Mouse (Mus musculus) limb, embryonic 12.5 days (tissue): ENCODE data around the gene Gucy1b2. TPM values are rescaled to one million over a fixed set of nuclear protein-coding genes. Genes with fewer than 3 reads are reported as not detected.
A peak's percentile ranks its signal among the peaks of the same experiment; 100 is the strongest.

Experiments
- ATAC-seq: fragments of 200-750 bp; cut with Nextera tagmentation; 2 replicates; pipeline ENCODE4 v1.8.0; 2017; ENCODE audit warnings: low read depth, moderate TSS enrichment; ENCODE audit not compliant: insufficient number of reproducible peaks, insufficient read depth, low FRiP score, low TSS enrichment
- H3K27ac ChIP-seq: fragments of 300-500 bp; sonication (generic); 2 replicates; pipeline ENCODE4 v1.5.1; 2016; ENCODE audit warnings: mild to moderate bottlenecking, moderate library complexity
- H3K27me3 ChIP-seq: fragments of 300-500 bp; sonication (generic); 2 replicates; pipeline ENCODE4 v1.6.1; 2016; ENCODE audit warnings: mild to moderate bottlenecking, moderate library complexity
- H3K36me3 ChIP-seq: fragments of 300-500 bp; sonication (generic); 2 replicates; pipeline ENCODE4 v1.6.1; 2016; ENCODE audit warnings: mild to moderate bottlenecking, moderate library complexity
- H3K4me1 ChIP-seq: fragments of 300-500 bp; sonication (generic); replicated peaks from 2 replicates; pipeline ENCODE4 v1.6.1; 2016
- H3K4me2 ChIP-seq: fragments of 300-500 bp; sonication (generic); 2 replicates; pipeline ENCODE4 v1.6.1; 2016; ENCODE audit warnings: mild to moderate bottlenecking, moderate library complexity
- H3K4me3 ChIP-seq: fragments of 300-500 bp; sonication (generic); replicated peaks from 2 replicates; pipeline ENCODE4 v1.5.1; 2016; ENCODE audit warnings: mild to moderate bottlenecking
- H3K9ac ChIP-seq: fragments of 300-500 bp; sonication (generic); replicated peaks from 2 replicates; pipeline ENCODE4 v1.6.1; 2016; ENCODE audit warnings: mild to moderate bottlenecking, moderate library complexity
- H3K9me3 ChIP-seq: fragments of 300-500 bp; sonication (generic); 2 replicates; pipeline ENCODE4 v1.6.1; 2016; ENCODE audit warnings: mild to moderate bottlenecking, moderate library complexity
- WGBS: fragments of 180-500 bp; shearing (Covaris S2); methylation state at CpG from one replicate; pipeline ENCODE4 v1.1.7; 2016; 5-methylcytosine and 5-hydroxymethylcytosine counted together
- polyA plus RNA-seq: library from polyadenylated mRNA; unstranded; fragments of >200 nt; fragmentation: Nextera tagmentation; extraction: Ambion mirVana; gene quantifications from 2 replicates; pipeline ENCODE4 v1.2.1, GENCODE M21; 2016

The Gucy1b2 gene
- polyA plus RNA-seq, 1 experiment from 2014 or later, result 0.10 TPM

DNA sequence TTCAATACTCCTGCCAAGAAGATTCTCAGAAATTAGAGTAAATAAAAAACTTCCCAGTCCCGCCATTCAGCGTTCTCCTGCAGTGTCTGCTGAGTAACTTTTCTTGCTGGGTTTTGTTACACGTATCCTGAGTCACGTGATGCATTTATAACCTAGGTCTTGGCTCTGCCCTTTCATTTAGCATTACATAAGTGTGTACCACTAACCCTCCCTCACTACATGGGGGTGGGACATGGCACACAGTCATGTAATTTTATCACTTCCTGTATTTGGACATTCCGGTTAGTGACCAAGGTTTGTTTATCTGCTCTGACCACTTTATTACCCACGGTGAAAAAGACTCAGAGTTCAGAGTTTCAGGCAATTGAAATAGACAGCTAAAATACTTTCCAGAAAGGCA, 85.3 kb downstream of the Gucy1b2 start:
- WGBS, result 48% methylated on average over 6 of the region's 6 CpGs
- Histone ChIP-seq H3K9ac (no peak overlapping the region), H3K4me1 (peaks cover 6% of the 10 kb centered on the region; the same call in 1 of the 2 replicates), H3K4me2 (no peak overlapping the region), H3K27me3 (no peaks in the 10 kb centered on the region), H3K36me3 (peaks cover 32% of the 10 kb centered on the region), H3K4me3 (no peak overlapping the region), H3K27ac (no peak overlapping the region; the same call in 1 of the 2 replicates), H3K9me3 (no peaks in the 10 kb centered on the region)
- ATAC-seq, result no peak

DNA sequence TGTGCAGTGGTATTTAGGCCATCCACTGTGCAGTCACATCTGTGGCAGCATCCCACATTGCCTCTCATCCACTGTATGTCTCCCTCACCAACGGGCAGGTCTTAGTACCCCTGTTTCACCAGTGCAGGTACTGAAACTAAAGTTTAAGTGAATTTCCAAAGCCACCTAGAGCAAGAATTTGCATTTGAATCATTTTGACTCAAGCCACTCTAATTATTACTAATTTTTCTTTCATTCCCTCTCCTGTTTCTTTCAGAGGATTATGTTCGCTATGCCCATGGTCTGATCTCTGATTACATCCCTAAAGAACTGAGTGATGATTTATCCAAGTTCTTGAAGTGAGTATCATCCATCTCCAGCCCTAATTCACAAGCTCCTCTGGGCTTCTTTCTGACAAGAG, 92.3 kb downstream of the Gucy1b2 start:
- Histone ChIP-seq H3K9ac (no peak overlapping the region), H3K36me3 (peaks cover 52% of the 10 kb centered on the region), H3K4me3 (no peak overlapping the region), H3K27me3 (no peaks in the 10 kb centered on the region), H3K27ac (no peak overlapping the region), H3K4me1 (peaks cover 4% of the 10 kb centered on the region; the same call in 1 of the 2 replicates), H3K9me3 (no peaks in the 10 kb centered on the region), H3K4me2 (no peak overlapping the region)
- no peak for ATAC-seq
- WGBS, result 93% methylated on average over 2 of the region's 2 CpGs

DNA sequence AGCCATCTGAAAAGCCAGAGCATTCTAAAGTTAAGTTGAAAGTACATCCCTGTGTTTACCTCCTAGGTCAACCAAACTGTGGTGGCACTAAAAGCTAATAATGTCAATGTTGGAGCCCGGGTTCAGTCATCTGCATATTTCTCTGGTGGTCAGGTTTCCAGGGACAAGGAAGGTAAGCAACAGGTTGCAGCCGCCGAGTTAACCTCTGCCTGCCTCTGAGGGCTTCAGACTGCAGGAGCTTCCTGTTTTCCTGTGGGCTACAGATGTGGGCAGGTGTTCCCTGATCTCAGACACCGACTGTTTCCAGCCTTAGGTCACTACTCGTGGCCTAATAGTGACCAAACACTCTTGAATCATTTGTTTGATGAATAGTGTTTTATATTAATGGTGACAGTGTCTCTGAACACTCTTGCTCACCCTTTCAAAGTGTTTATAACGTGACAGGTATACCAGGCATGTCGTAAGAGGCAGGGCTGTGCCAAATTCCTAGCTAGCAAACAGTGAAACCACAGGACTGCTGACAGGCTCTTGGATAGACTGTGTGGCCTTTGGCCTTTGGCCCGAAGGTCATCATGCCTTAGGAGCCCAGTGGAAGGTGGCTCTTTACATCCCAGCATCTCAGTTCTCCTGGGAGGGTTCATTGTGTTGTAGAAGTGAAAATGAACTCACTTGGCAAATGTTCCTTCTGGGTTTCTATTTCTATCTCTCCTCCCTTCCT, 94.7 kb downstream of the Gucy1b2 start:
- no peak for ATAC-seq
- Histone ChIP-seq H3K36me3 (peaks cover 37% of the 10 kb centered on the region; the same call in 1 of the 2 replicates), H3K27ac (no peak overlapping the region), H3K9ac (no peak overlapping the region), H3K9me3 (no peaks in the 10 kb centered on the region), H3K4me3 (no peak overlapping the region), H3K4me2 (no peak overlapping the region), H3K27me3 (no peaks in the 10 kb centered on the region), H3K4me1 (peaks cover 4% of the 10 kb centered on the region; the same call in 1 of the 2 replicates)
- WGBS, result 56% methylated on average over 8 of the region's 8 CpGs

DNA sequence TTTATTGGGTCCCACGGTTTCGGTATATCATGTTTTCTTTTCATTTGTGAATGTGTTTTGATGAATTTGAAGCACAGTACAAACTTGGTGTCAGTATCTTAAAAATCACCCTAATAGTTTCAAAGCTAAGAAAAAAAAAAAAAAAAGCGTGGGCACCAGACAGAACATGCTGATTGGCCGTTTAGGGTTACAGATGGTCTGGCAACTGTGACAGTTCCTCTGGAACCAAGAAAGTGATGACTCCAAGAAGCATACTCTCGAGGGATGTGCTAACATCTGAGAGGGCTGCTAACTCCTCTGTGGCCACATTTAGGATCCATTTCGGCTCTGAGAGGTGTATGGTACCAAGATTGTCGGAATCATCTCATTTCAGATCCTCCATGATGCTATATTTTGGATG, 100.9 kb downstream of the Gucy1b2 start:
- H3K27ac ChIP-seq, result no peak overlapping the region
- no peak overlapping the region for H3K4me3 ChIP-seq
- H3K9me3 ChIP-seq, result no peaks in the 10 kb centered on the region
- no peak for ATAC-seq
- no peak overlapping the region for H3K4me2 ChIP-seq
- 76% methylated on average over 7 of the region's 7 CpGs for WGBS
- peaks cover 7% of the 10 kb centered on the region; the same call in 1 of the 2 replicates for H3K4me1 ChIP-seq
- H3K27me3 ChIP-seq, result no peaks in the 10 kb centered on the region
- peaks cover 12% of the 10 kb centered on the region; the same call in 1 of the 2 replicates for H3K36me3 ChIP-seq
- H3K9ac ChIP-seq, result no peak overlapping the region

DNA sequence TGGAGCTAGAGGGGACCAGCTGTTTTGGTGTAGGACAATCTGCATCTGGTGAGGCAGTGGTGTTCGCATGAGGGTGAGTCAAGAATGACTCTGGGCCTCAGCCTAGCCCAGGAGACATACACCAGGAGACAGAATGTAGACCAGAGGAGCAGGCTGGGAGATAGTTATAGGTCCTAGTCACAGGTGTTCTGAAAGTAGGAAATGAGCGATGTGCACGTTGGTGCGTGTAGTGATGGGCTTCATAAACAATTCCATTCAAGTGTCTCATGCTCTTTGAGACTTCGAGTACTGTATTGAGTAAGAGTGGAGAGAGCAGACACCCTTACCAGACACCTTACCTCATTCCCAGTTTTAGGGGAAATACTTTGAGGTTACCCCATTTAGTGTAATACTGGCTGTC, 102.3 kb downstream of the Gucy1b2 start:
- no peak for ATAC-seq
- 92% methylated on average over 5 of the region's 5 CpGs for WGBS

DNA sequence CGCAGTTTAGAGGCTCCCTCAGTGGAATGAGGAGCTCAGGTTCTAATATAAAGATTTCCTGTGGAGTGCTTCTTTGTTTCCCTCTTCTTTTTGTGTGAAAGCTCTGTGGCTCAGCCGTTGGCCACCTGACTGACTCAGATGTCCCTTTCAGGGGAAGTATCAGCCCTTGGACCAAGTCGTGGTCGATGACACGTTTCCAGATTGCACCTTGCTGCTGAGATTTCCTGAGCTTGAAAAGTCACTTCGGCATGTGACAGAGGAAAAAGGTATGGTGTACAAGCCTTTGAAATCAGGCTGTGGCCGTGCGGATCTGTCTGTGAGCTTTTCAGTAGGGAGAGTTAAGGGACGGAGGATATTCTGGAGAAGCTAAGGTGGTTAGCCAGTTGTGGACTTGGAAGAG, 102.7 kb downstream of the Gucy1b2 start:
- Histone ChIP-seq H3K9me3 (no peaks in the 10 kb centered on the region), H3K36me3 (peaks cover 12% of the 10 kb centered on the region; the same call in 1 of the 2 replicates), H3K27me3 (no peaks in the 10 kb centered on the region), H3K27ac (no peak overlapping the region), H3K9ac (no peak overlapping the region), H3K4me2 (no peak overlapping the region), H3K4me3 (no peak overlapping the region), H3K4me1 (peaks cover 14% of the 10 kb centered on the region)
- ATAC-seq, result no peak
- 90% methylated on average over 9 of the region's 9 CpGs for WGBS

More for the DNA sequence above, 102.3 kb downstream of the Gucy1b2 start:
- Histone ChIP-seq H3K4me2 (no peak overlapping the region), H3K4me1 (peaks cover 14% of the 10 kb centered on the region), H3K9me3 (no peaks in the 10 kb centered on the region), H3K9ac (no peak overlapping the region), H3K4me3 (no peak overlapping the region), H3K27ac (no peak overlapping the region), H3K36me3 (peaks cover 12% of the 10 kb centered on the region; the same call in 1 of the 2 replicates), H3K27me3 (no peaks in the 10 kb centered on the region)

DNA sequence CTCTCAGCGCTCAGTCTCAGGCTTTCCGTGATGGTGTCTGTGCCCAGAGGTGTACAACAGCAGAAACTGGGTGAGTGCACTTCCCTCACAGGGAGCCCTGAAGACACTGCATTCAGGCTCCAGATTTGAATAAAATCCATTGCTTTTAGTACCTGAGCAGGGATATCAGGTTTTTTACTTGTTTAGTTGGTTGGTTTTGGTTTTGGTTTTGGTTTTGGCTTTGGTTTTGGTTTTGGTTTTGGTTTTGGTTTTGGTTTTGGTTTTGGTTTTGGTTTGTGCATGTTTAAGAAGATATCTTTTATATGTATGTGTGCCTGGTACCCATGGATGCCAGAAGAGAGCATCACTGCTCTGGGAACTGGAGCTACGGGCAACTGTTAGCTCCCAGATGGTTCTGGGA, 105.2 kb downstream of the Gucy1b2 start:
- ATAC-seq, result no peak
- H3K27me3 ChIP-seq, result no peaks in the 10 kb centered on the region
- H3K36me3 ChIP-seq, result peaks cover 12% of the 10 kb centered on the region; the same call in 1 of the 2 replicates
- H3K4me1 ChIP-seq, result peaks cover 29% of the 10 kb centered on the region
- no peaks in the 10 kb centered on the region for H3K9me3 ChIP-seq
- no peak overlapping the region for H3K9ac ChIP-seq
- H3K27ac ChIP-seq, result no peak overlapping the region
- WGBS, result 92% methylated on average over 3 of the region's 3 CpGs
- H3K4me3 ChIP-seq, result no peak overlapping the region
- no peak overlapping the region for H3K4me2 ChIP-seq

DNA sequence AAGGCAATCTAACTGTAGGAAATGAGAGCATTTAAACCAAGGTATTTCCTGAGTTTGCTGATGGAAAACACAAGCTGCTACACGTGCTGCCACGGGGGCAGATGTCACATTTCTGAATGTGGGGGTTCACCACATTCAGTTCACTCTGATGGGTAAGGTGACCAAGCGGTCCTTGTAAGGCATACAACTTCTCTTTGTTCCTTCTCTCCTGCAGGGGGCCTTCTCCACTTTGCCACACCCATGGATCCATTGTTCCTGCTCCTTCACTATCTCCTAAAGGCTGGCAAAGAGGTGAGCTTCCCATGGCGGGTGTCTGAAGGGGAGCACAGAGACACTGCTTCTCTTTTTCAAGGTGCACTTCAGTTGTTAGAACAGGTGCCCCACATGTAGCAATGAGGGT, 105.9 kb downstream of the Gucy1b2 start:
- peaks cover 29% of the 10 kb centered on the region for H3K4me1 ChIP-seq
- peaks cover 12% of the 10 kb centered on the region; the same call in 1 of the 2 replicates for H3K36me3 ChIP-seq
- no peak for ATAC-seq
- H3K27me3 ChIP-seq, result no peaks in the 10 kb centered on the region
- H3K9me3 ChIP-seq, result no peaks in the 10 kb centered on the region
- no peak overlapping the region for H3K4me2 ChIP-seq
- no peak overlapping the region for H3K27ac ChIP-seq
- H3K9ac ChIP-seq, result no peak overlapping the region
- 65% methylated on average over 4 of the region's 4 CpGs for WGBS
- H3K4me3 ChIP-seq, result no peak overlapping the region

DNA sequence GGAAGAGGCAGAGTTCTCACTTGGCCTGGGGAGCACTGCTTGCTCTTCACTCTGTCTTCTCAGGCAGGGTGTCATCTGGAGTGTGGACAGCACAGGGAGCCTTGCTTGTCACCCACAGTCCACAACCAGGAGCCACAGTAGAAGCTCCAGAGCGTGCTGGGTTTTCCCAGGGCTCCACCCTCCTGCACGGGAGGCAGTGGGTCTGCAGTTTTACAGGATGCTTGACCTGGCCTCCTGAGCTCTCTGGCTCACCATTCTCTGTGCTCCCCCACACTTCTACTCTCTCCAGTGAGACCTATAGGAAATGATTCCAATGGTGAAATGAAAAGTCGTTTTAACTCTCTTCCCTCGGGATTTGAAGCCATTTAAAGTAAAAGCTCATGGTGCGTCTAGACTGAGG, 106.3 kb downstream of the Gucy1b2 start:
- Histone ChIP-seq H3K36me3 (peaks cover 12% of the 10 kb centered on the region; the same call in 1 of the 2 replicates), H3K4me2 (no peak overlapping the region), H3K4me3 (no peak overlapping the region), H3K27me3 (no peaks in the 10 kb centered on the region), H3K4me1 (peaks cover 29% of the 10 kb centered on the region), H3K9ac (no peak overlapping the region), H3K27ac (peak overlapping the region; percentile 54; the same call in 1 of the 2 replicates), H3K9me3 (no peaks in the 10 kb centered on the region)
- 50% methylated on average over 5 of the region's 5 CpGs for WGBS
- peak; percentile 59; the same call in 1 of the 2 replicates for ATAC-seq

DNA sequence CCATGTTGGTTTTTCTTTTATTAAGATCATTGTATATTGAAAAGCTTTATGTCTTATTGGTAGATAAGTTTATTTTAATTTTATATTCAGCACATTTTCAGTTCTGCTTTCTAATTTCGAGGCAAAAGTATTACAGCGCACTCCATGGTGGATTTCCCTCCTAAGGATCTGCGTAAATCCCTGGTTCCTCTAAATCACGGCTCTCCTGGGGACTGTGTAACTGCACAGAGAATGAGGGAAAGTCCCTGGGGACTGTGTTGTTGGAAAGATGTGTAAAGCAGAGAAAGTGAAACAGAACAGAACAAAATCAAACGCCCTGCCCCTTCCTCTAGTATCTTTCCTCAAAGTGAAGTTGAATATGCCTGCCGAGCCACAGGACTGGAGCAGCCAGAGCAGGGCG, 109.0 kb downstream of the Gucy1b2 start:
- H3K27ac ChIP-seq, result no peak overlapping the region
- WGBS, result 82% methylated on average over 7 of the region's 7 CpGs
- peaks cover 29% of the 10 kb centered on the region for H3K4me1 ChIP-seq
- H3K36me3 ChIP-seq, result 0 out of 2 replicates have a peak, but pooled peaks cover 3% of the 10 kb centered on the region
- no peak overlapping the region for H3K9ac ChIP-seq
- ATAC-seq, result no peak
- no peaks in the 10 kb centered on the region for H3K27me3 ChIP-seq
- H3K4me2 ChIP-seq, result no peak overlapping the region
- H3K4me3 ChIP-seq, result no peak overlapping the region
- no peaks in the 10 kb centered on the region for H3K9me3 ChIP-seq

DNA sequence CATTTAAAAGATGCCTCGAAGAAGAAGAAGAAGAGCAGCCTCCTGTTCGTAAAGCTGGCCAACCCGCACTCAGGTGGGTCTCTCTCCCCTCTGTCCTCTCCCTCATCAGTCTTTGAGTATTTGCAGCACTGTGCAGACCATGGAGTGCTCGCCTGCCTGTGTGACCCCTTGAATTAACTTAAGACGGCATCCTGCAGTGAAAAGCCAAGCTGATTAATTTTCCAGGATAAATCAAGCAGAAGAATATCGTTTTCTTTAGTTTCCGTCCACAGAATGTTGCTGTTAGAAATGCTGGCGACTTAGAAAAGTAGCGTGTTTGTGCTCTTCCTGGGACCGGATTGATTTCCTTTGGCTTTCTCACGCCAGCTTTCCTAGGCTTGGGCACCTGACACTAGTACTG, 109.5 kb downstream of the Gucy1b2 start:
- no peak overlapping the region for H3K4me3 ChIP-seq
- 0 out of 2 replicates have a peak overlapping the region, but pooled peaks have one; percentile 23 for H3K27ac ChIP-seq
- no peak overlapping the region for H3K9ac ChIP-seq
- no peaks in the 10 kb centered on the region for H3K9me3 ChIP-seq
- no peaks in the 10 kb centered on the region for H3K36me3 ChIP-seq
- no peak overlapping the region for H3K4me2 ChIP-seq
- WGBS, result 82% methylated on average over 11 of the region's 11 CpGs
- no peak for ATAC-seq
- H3K27me3 ChIP-seq, result no peaks in the 10 kb centered on the region
- peaks cover 29% of the 10 kb centered on the region for H3K4me1 ChIP-seq
